Mouse (Mus musculus): ENCODE measurements around the gene Gm21994. TPM values are rescaled to one million over a fixed set of nuclear protein-coding genes. Genes with fewer than 3 reads are reported as not detected.

The Gm21994 gene
- total and polyA plus RNA-seq, 3 experiments: 1.6 to 1.8 TPM; not detected in 1

Other genes starting within 250 kb of the Gm21994 start
- 1 to 10 TPM; 4.1 to 4.9 TPM for gene Zfp120, start 118.9 kb downstream of the Gm21994 start, total RNA-seq (2021)
- gene Zfp120, start 118.9 kb downstream of the Gm21994 start, polyA plus RNA-seq (2012; rRNA removed): 0.76 and 1.6 TPM in 2 replicates
- not detected for gene Gm10770, start 75.9 kb downstream of the Gm21994 start, total RNA-seq (2021)
- gene Gm10770, start 75.9 kb downstream of the Gm21994 start, polyA plus RNA-seq (2012; rRNA removed): not detected in 2 replicates
- gene Gm14139, start 73.8 kb downstream of the Gm21994 start, total RNA-seq (2021): not detected
- gene Gm14139, start 73.8 kb downstream of the Gm21994 start, polyA plus RNA-seq (2012; rRNA removed): not detected in 2 replicates
- 1 to 10 TPM; 1.5 to 1.7 TPM for gene Zfp937, start 37.5 kb downstream of the Gm21994 start, total RNA-seq (2021)
- gene Zfp937, start 37.5 kb downstream of the Gm21994 start, polyA plus RNA-seq (2012; rRNA removed): 0.20 and 0.67 TPM in 2 replicates
- under 1 TPM in 1 of 2 experiments, not detected in 1; 0.08 TPM for gene Gm14124, start 1.9 kb upstream of the Gm21994 start, total RNA-seq (2021)
- not detected in 2 replicates for gene Gm14124, start 1.9 kb upstream of the Gm21994 start, polyA plus RNA-seq (2012; rRNA removed)
- 1 to 10 TPM in 1 of 2 experiments, not detected in 1; 1.1 TPM for gene Gm10130, start 68.1 kb upstream of the Gm21994 start, total RNA-seq (2021)
- gene Gm10130, start 68.1 kb upstream of the Gm21994 start, polyA plus RNA-seq (2012; rRNA removed): not detected in 2 replicates
- 1 to 10 TPM; 1.4 to 1.5 TPM for gene 3300002I08Rik, start 107.2 kb upstream of the Gm21994 start, total RNA-seq (2021)
- 0.78 and 0.88 TPM in 2 replicates for gene 3300002I08Rik, start 107.2 kb upstream of the Gm21994 start, polyA plus RNA-seq (2012; rRNA removed)
- gene Zfp442, start 195.9 kb upstream of the Gm21994 start, total RNA-seq (2021): 1 to 10 TPM; 6.5 to 7.1 TPM
- gene Zfp442, start 195.9 kb upstream of the Gm21994 start, polyA plus RNA-seq (2012; rRNA removed): 0.37 and 1.1 TPM in 2 replicates
- gene Zfp345, start 229.5 kb upstream of the Gm21994 start, total RNA-seq (2021): under 1 TPM in 1 of 2 experiments, not detected in 1; 0.14 TPM
- not detected in 2 replicates for gene Zfp345, start 229.5 kb upstream of the Gm21994 start, polyA plus RNA-seq (2012; rRNA removed)

Data from heart, adult 2 months (tissue).